Mouse (Mus musculus) embryonic fibroblast, embryonic 13.5 days (primary cell): ENCODE results near the gene Wfikkn1. TPM values are rescaled to one million over a fixed set of nuclear protein-coding genes. Genes with fewer than 3 reads are reported as not detected.
A peak's percentile ranks its signal among the peaks of the same experiment; 100 is the strongest.

Source experiments
- H3K27ac ChIP-seq: 2 replicates; pipeline ENCODE4 v1.5.1; 2012; ENCODE audit warnings: low read length, control low read depth, inconsistent platforms; ENCODE audit not compliant: insufficient read depth
- H3K4me1 ChIP-seq: 2 replicates; pipeline ENCODE4 v1.6.1; 2011; ENCODE audit warnings: low read length; ENCODE audit not compliant: control insufficient read depth, insufficient read depth
- H3K4me3 ChIP-seq: 2 replicates; pipeline ENCODE4 v1.5.1; 2011; ENCODE audit warnings: mild to moderate bottlenecking, control low read depth, low read length; ENCODE audit not compliant: insufficient read depth
- CTCF ChIP-seq: IDR thresholded peaks from 2 replicates; pipeline ENCODE4 v1.5.1; 2011; ENCODE audit warnings: mild to moderate bottlenecking, control low read depth, low read length, moderate library complexity, borderline replicate concordance; ENCODE audit not compliant: insufficient read depth
- POLR2A ChIP-seq: IDR thresholded peaks from 2 replicates; pipeline ENCODE4 v1.6.1; 2011; ENCODE audit warnings: low read depth, mild to moderate bottlenecking, control low read depth, low read length, moderate library complexity
- polyA plus RNA-seq: library from polyadenylated mRNA; stranded (reverse); fragments of >200 nt; gene quantifications from 2 replicates; pipeline ENCODE4 v1.2.4, GENCODE M21; 2011; ENCODE audit warnings: low read depth; ENCODE audit not compliant: missing spikeins, insufficient read length

Wfikkn1 gene
- polyA plus RNA-seq, 1 experiment, result 0.83 TPM

GRCm38 (mm10) chr17:25887467-25887866, 6.8 kb upstream of the Wfikkn1 start:
- Histone ChIP-seq H3K4me3 (no peak overlapping the region), H3K27ac (no peak overlapping the region), H3K4me1 (no peaks in the 10 kb centered on the region)
- TF ChIP-seq CTCF (no peak), POLR2A (no peak)

- Histone ChIP-seq H3K27ac (no peak overlapping the region), H3K4me3 (no peak overlapping the region), H3K4me1 (no peaks in the 10 kb centered on the region)
- no peak for TF ChIP-seq POLR2A
- no peak for TF ChIP-seq CTCF
Observed at GRCm38 (mm10) chr17:25886806-25887205, 6.1 kb upstream of the Wfikkn1 start.

- Histone ChIP-seq H3K4me3 (no peak overlapping the region), H3K27ac (no peak overlapping the region), H3K4me1 (no peaks in the 10 kb centered on the region)
- TF ChIP-seq CTCF, result no peak
- TF ChIP-seq POLR2A, result no peak
Observed at GRCm38 (mm10) chr17:25885636-25886035, 5.0 kb upstream of the Wfikkn1 start.

GRCm38 (mm10) chr17:25883824-25884223, 3.2 kb upstream of the Wfikkn1 start:
- Histone ChIP-seq H3K4me1 (no peaks in the 10 kb centered on the region), H3K27ac (no peak overlapping the region)
- TF ChIP-seq POLR2A, result no peak
- no peak for TF ChIP-seq CTCF

GRCm38 (mm10) chr17:25883268-25883667, 2.6 kb upstream of the Wfikkn1 start:
- TF ChIP-seq POLR2A (no peak), CTCF (no peak)
- Histone ChIP-seq H3K4me3 (no peak overlapping the region), H3K27ac (no peak overlapping the region), H3K4me1 (no peaks in the 10 kb centered on the region)

More at GRCm38 (mm10) chr17:25883824-25884223, 3.2 kb upstream of the Wfikkn1 start:
- H3K4me3 ChIP-seq, result no peak overlapping the region

DNA sequence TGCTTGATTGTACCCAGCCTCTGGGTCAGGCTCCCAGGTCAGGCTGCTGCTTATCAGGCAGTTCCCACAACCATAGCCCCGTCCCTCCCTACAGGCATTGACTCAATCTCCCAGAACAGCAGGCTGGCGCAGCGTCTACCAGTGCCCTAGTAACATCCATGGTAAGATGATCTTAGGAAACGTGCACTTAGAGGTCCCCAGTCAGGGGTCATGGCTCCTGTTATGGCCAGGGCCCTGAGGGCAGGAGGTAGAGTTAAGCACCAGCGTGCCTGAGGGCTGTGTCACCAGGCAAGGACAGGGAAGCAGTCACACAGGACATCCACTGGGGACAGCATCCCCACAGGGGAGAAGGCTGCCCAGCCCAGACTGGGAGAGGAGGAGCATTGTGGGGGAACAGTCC, 1.6 kb upstream of the Wfikkn1 start:
- TF ChIP-seq POLR2A (no peak), CTCF (no peak)
- Histone ChIP-seq H3K4me1 (no peaks in the 10 kb centered on the region), H3K27ac (no peak overlapping the region)

DNA sequence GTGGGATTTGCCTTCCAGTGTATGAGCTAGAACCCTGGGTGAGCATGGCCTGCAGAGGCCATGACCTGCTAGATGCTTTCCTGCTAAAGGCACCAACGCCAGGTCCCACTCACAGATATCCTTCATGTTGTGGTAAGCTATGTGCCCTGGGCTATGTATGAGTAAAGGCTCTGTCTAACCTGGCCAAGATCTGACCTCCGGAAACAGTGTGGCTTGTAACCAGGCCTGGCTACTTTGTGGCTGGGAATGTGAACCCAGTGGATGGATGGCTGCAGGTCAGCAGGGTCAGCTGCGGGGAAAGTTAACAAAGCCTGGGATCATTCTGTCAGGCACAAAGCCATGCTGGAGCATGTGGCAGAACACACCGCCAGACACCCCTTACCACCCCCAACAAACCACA, 1.0 kb upstream of the Wfikkn1 start:
- no peaks in the 10 kb centered on the region for H3K4me1 ChIP-seq
- H3K4me3 ChIP-seq, result no peak overlapping the region
- no peak overlapping the region for H3K27ac ChIP-seq
- TF ChIP-seq POLR2A (no peak), CTCF (no peak)

More for the DNA sequence above, 1.6 kb upstream of the Wfikkn1 start:
- no peak overlapping the region for H3K4me3 ChIP-seq

GRCm38 (mm10) chr17:25880913-25881641, 419 bp upstream of the Wfikkn1 start:
- no peak overlapping the region for H3K27ac ChIP-seq
- TF ChIP-seq CTCF (no peak), POLR2A (no peak)
- H3K4me1 ChIP-seq, result no peaks in the 10 kb centered on the region
- H3K4me3 ChIP-seq, result no peak overlapping the region

- TF ChIP-seq POLR2A (no peak), CTCF (no peak)
- no peak overlapping the region for H3K27ac ChIP-seq
- H3K4me1 ChIP-seq, result no peaks in the 10 kb centered on the region
- H3K4me3 ChIP-seq, result no peak overlapping the region
Observed at GRCm38 (mm10) chr17:25879750-25880149, 908 bp downstream of the Wfikkn1 start.

GRCm38 (mm10) chr17:25879261-25879660, 1.4 kb downstream of the Wfikkn1 start:
- Histone ChIP-seq H3K27ac (no peak overlapping the region), H3K4me1 (no peaks in the 10 kb centered on the region), H3K4me3 (no peak overlapping the region)
- TF ChIP-seq CTCF (peak; percentile 40; the same call in 1 of the 2 replicates), POLR2A (no peak)
